Mouse (Mus musculus): Measurements from ENCODE around the gene Ccdc30. TPM values are rescaled to one million over a fixed set of nuclear protein-coding genes. Genes with fewer than 3 reads are reported as not detected.
A peak's percentile ranks its signal among the peaks of the same experiment; 100 is the strongest.

Ccdc30 gene
- polyA plus RNA-seq, 1 experiment from 2014 or later = 5.6 TPM

GRCm38 (mm10) chr4:119359196-119359971, 55.9 kb downstream of the Ccdc30 start:
- Histone ChIP-seq H3K4me1 (no peaks in the 10 kb centered on the region), H3K4me2 (peak overlapping the region; percentile 65), H3K9ac (peak overlapping the region; percentile 9), H3K27me3 (peaks cover 4% of the 10 kb centered on the region; the same call in 1 of the 2 replicates), H3K9me3 (no peaks in the 10 kb centered on the region), H3K36me3 (no peaks in the 10 kb centered on the region), H3K27ac (no peak overlapping the region), H3K4me3 (peak overlapping the region; percentile 37)
- 6% methylated on average over 30 of the region's 30 CpGs for WGBS
- no peak for ATAC-seq (ENCODE audit: borderline replicate concordance, extremely low read depth, low FRiP score, low TSS enrichment)

GRCm38 (mm10) chr4:119345508-119345907, 69.8 kb downstream of the Ccdc30 start:
- WGBS = 87% methylated on average over 6 of the region's 6 CpGs
- no peaks in the 10 kb centered on the region for H3K9me3 ChIP-seq
- no peak overlapping the region for H3K27ac ChIP-seq

GRCm38 (mm10) chr4:119338861-119339361, 76.4 kb downstream of the Ccdc30 start:
- Histone ChIP-seq H3K4me2 (peak overlapping the region; percentile 36; the same call in 1 of the 2 replicates), H3K36me3 (no peaks in the 10 kb centered on the region), H3K4me1 (no peaks in the 10 kb centered on the region), H3K9me3 (no peaks in the 10 kb centered on the region), H3K4me3 (no peak overlapping the region), H3K27ac (no peak overlapping the region), H3K27me3 (no peaks in the 10 kb centered on the region), H3K9ac (no peak overlapping the region)
- 2% methylated on average over 10 of the region's 10 CpGs for WGBS
- peak; percentile 52; the same call in 1 of the 2 replicates for ATAC-seq (ENCODE audit: borderline replicate concordance, extremely low read depth, low FRiP score, low TSS enrichment)

More at GRCm38 (mm10) chr4:119345508-119345907, 69.8 kb downstream of the Ccdc30 start:
- Histone ChIP-seq H3K4me1 (no peaks in the 10 kb centered on the region), H3K4me2 (no peak overlapping the region), H3K4me3 (no peak overlapping the region), H3K27me3 (no peaks in the 10 kb centered on the region), H3K36me3 (no peaks in the 10 kb centered on the region), H3K9ac (no peak overlapping the region)
- ATAC-seq (ENCODE audit: borderline replicate concordance, extremely low read depth, low FRiP score, low TSS enrichment) = no peak

- no peaks in the 10 kb centered on the region for H3K27me3 ChIP-seq
- WGBS = 53% methylated on average over 4 of the region's 4 CpGs
- no peak overlapping the region for H3K9ac ChIP-seq
- no peaks in the 10 kb centered on the region for H3K36me3 ChIP-seq
- no peak for ATAC-seq (ENCODE audit: borderline replicate concordance, extremely low read depth, low FRiP score, low TSS enrichment)
- H3K4me1 ChIP-seq = no peaks in the 10 kb centered on the region
- no peak overlapping the region for H3K4me3 ChIP-seq
- peak overlapping the region; percentile 36; the same call in 1 of the 2 replicates for H3K4me2 ChIP-seq
- H3K27ac ChIP-seq = no peak overlapping the region
- H3K9me3 ChIP-seq = no peaks in the 10 kb centered on the region
These were observed 76.9 kb downstream of the Ccdc30 start for GRCm38 (mm10) chr4:119338422-119338821.

- H3K4me2 ChIP-seq = no peak overlapping the region
- H3K27me3 ChIP-seq = no peaks in the 10 kb centered on the region; the same call in 1 of the 2 replicates
- ATAC-seq (ENCODE audit: borderline replicate concordance, extremely low read depth, low FRiP score, low TSS enrichment) = no peak
- H3K27ac ChIP-seq = no peak overlapping the region
- no peaks in the 10 kb centered on the region for H3K9me3 ChIP-seq
- 75% methylated on average over 6 of the region's 6 CpGs for WGBS
- H3K9ac ChIP-seq = no peak overlapping the region
- no peaks in the 10 kb centered on the region for H3K4me1 ChIP-seq
- H3K4me3 ChIP-seq = no peak overlapping the region
- H3K36me3 ChIP-seq = no peaks in the 10 kb centered on the region
These were observed 81.8 kb downstream of the Ccdc30 start for GRCm38 (mm10) chr4:119333487-119333886.

GRCm38 (mm10) chr4:119320896-119321550, 94.3 kb downstream of the Ccdc30 start:
- peaks cover 19% of the 10 kb centered on the region for H3K4me1 ChIP-seq
- peak overlapping the region; percentile 90 for H3K4me2 ChIP-seq
- H3K27me3 ChIP-seq = 0 out of 2 replicates have a peak, but pooled peaks cover 8% of the 10 kb centered on the region
- peak overlapping the region; percentile 76 for H3K4me3 ChIP-seq
- peak; percentile 27; the same call in 1 of the 2 replicates for ATAC-seq (ENCODE audit: borderline replicate concordance, extremely low read depth, low FRiP score, low TSS enrichment)
- H3K9ac ChIP-seq = peak overlapping the region; percentile 66
- peaks cover 25% of the 10 kb centered on the region for H3K36me3 ChIP-seq
- WGBS = 29% methylated on average over 10 of the region's 10 CpGs
- H3K27ac ChIP-seq = peak overlapping the region; percentile 79; the same call in 1 of the 2 replicates
- H3K9me3 ChIP-seq = no peaks in the 10 kb centered on the region

- H3K36me3 ChIP-seq = peaks cover 32% of the 10 kb centered on the region
- peak; percentile 97 for ATAC-seq (ENCODE audit: borderline replicate concordance, extremely low read depth, low FRiP score, low TSS enrichment)
- peak within 1 kb of the TSS; percentile 76 for H3K4me3 ChIP-seq
- H3K9me3 ChIP-seq = no peaks in the 10 kb centered on the region
- peak within 1 kb of the TSS; percentile 66 for H3K9ac ChIP-seq
- WGBS = 2% methylated on average over 44 of the region's 44 CpGs
- H3K4me2 ChIP-seq = peak within 1 kb of the TSS; percentile 90
- 0 out of 2 replicates have a peak, but pooled peaks cover 8% of the 10 kb centered on the region for H3K27me3 ChIP-seq
- H3K4me1 ChIP-seq = peaks cover 19% of the 10 kb centered on the region
- peak within 1 kb of the TSS; percentile 79 for H3K27ac ChIP-seq
These were observed 95.0 kb downstream of the Ccdc30 start, which contains the start of gene Ppih for GRCm38 (mm10) chr4:119320131-119320830. Gene Ppih, minus strand, starts transcription at chr4:119320546.

GRCm38 (mm10) chr4:119313756-119314155, 101.6 kb downstream of the Ccdc30 start:
- Histone ChIP-seq H3K27ac (no peak overlapping the region), H3K36me3 (peaks cover 79% of the 10 kb centered on the region), H3K4me2 (no peak overlapping the region), H3K4me3 (no peak overlapping the region), H3K4me1 (peaks cover under 1% of the 10 kb centered on the region; the same call in 1 of the 2 replicates), H3K27me3 (no peaks in the 10 kb centered on the region), H3K9ac (no peak overlapping the region), H3K9me3 (no peaks in the 10 kb centered on the region)
- WGBS = 96% methylated on average over 1 of the region's 1 CpGs
- ATAC-seq (ENCODE audit: borderline replicate concordance, extremely low read depth, low FRiP score, low TSS enrichment) = no peak

GRCm38 (mm10) chr4:119305418-119305817, 109.9 kb downstream of the Ccdc30 start:
- H3K36me3 ChIP-seq = peaks cover 33% of the 10 kb centered on the region
- no peaks in the 10 kb centered on the region for H3K4me1 ChIP-seq
- 70% methylated on average over 5 of the region's 5 CpGs for WGBS
- H3K4me3 ChIP-seq = no peak overlapping the region
- H3K9me3 ChIP-seq = no peaks in the 10 kb centered on the region
- H3K27ac ChIP-seq = no peak overlapping the region
- no peak for ATAC-seq (ENCODE audit: borderline replicate concordance, extremely low read depth, low FRiP score, low TSS enrichment)
- no peaks in the 10 kb centered on the region for H3K27me3 ChIP-seq
- no peak overlapping the region for H3K9ac ChIP-seq
- H3K4me2 ChIP-seq = no peak overlapping the region

- H3K9ac ChIP-seq = no peak overlapping the region
- H3K4me1 ChIP-seq = no peaks in the 10 kb centered on the region
- no peak for ATAC-seq (ENCODE audit: borderline replicate concordance, extremely low read depth, low FRiP score, low TSS enrichment)
- H3K4me3 ChIP-seq = no peak overlapping the region
- 84% methylated on average over 8 of the region's 8 CpGs for WGBS
- H3K27ac ChIP-seq = no peak overlapping the region
- no peaks in the 10 kb centered on the region for H3K9me3 ChIP-seq
- H3K4me2 ChIP-seq = no peak overlapping the region
- H3K36me3 ChIP-seq = peaks cover 19% of the 10 kb centered on the region; the same call in 1 of the 2 replicates
- no peaks in the 10 kb centered on the region for H3K27me3 ChIP-seq
These were observed 112.0 kb downstream of the Ccdc30 start for GRCm38 (mm10) chr4:119303291-119303690.

GRCm38 (mm10) chr4:119301777-119302176, 113.5 kb downstream of the Ccdc30 start:
- WGBS = 68% methylated on average over 3 of the region's 3 CpGs
- H3K4me1 ChIP-seq = no peaks in the 10 kb centered on the region
- no peak overlapping the region for H3K4me3 ChIP-seq
- H3K9me3 ChIP-seq = no peaks in the 10 kb centered on the region
- no peaks in the 10 kb centered on the region for H3K27me3 ChIP-seq
- ATAC-seq (ENCODE audit: borderline replicate concordance, extremely low read depth, low FRiP score, low TSS enrichment) = no peak
- H3K36me3 ChIP-seq = peaks cover 4% of the 10 kb centered on the region; the same call in 1 of the 2 replicates
- H3K27ac ChIP-seq = no peak overlapping the region
- no peak overlapping the region for H3K4me2 ChIP-seq
- H3K9ac ChIP-seq = no peak overlapping the region
